Mouse (Mus musculus) intestine, postnatal 0 days (tissue): Measurements from ENCODE around the gene Cog8. TPM values are rescaled to one million over a fixed set of nuclear protein-coding genes. Genes with fewer than 3 reads are reported as not detected.

Source experiments
- ATAC-seq: fragments of 200-750 bp; cut with Nextera tagmentation; 2 replicates; pipeline ENCODE4 v1.8.0; 2017; ENCODE audit warnings: mild to moderate bottlenecking, moderate TSS enrichment, moderate library complexity
- H3K27ac ChIP-seq: fragments of 300-500 bp; sonication (generic); 2 replicates; pipeline ENCODE4 v1.5.1; 2014; ENCODE audit warnings: mild to moderate bottlenecking, low read depth, low read length, moderate library complexity
- H3K27me3 ChIP-seq: fragments of 300-500 bp; sonication (generic); replicated peaks from 2 replicates; pipeline ENCODE4 v1.6.1; 2014; ENCODE audit warnings: low read length, mixed read lengths; ENCODE audit not compliant: control insufficient read depth, insufficient read depth
- H3K36me3 ChIP-seq: fragments of 300-500 bp; sonication (generic); 2 replicates; pipeline ENCODE4 v1.6.1; 2014; ENCODE audit warnings: mild to moderate bottlenecking, moderate library complexity; ENCODE audit not compliant: control insufficient read depth, insufficient read depth
- H3K4me1 ChIP-seq: fragments of 300-500 bp; sonication (generic); replicated peaks from 2 replicates; pipeline ENCODE4 v1.6.1; 2014; ENCODE audit warnings: antibody characterized with exemption, low read length, mixed read lengths; ENCODE audit not compliant: control insufficient read depth, insufficient read depth
- H3K4me2 ChIP-seq: fragments of 300-500 bp; sonication (generic); replicated peaks from 2 replicates; pipeline ENCODE4 v1.6.1; 2014; ENCODE audit warnings: low read depth, mild to moderate bottlenecking, moderate library complexity
- H3K4me3 ChIP-seq: fragments of 300-500 bp; sonication (generic); 2 replicates; pipeline ENCODE4 v1.5.1; 2014; ENCODE audit warnings: low read depth, low read length
- H3K9ac ChIP-seq: fragments of 300-500 bp; sonication (generic); 2 replicates; pipeline ENCODE4 v1.6.1; 2014; ENCODE audit warnings: mild to moderate bottlenecking, low read depth, low read length
- H3K9me3 ChIP-seq: fragments of 300-500 bp; sonication (generic); 2 replicates; pipeline ENCODE4 v1.6.1; 2016; ENCODE audit warnings: mixed run types; ENCODE audit not compliant: control insufficient read depth
- CTCF ChIP-seq: sonication (generic); IDR thresholded peaks from 2 replicates; pipeline ENCODE4 v1.5.1; 2016; ENCODE audit warnings: low read depth, mild to moderate bottlenecking, control low read depth, antibody characterized with exemption, moderate library complexity
- WGBS: fragments of 180-500 bp; shearing (Covaris S2); extraction: QIAGEN DNeasy Blood & Tissue Kit; methylation state at CpG from one replicate; pipeline ENCODE4 v1.1.7; 2014; 5-methylcytosine and 5-hydroxymethylcytosine counted together
- polyA plus RNA-seq: library from polyadenylated mRNA; unstranded; fragments of >200 nt; fragmentation: Nextera tagmentation; extraction: Ambion mirVana; gene quantifications from 2 replicates; pipeline ENCODE4 v1.2.1, GENCODE M21; 2015

The Cog8 gene
- polyA plus RNA-seq, 1 experiment from 2014 or later = 21.6 TPM

GRCm38 (mm10) chr8:107031577-107032090 lies 24.9 kb downstream of the Cog8 start:
- Histone ChIP-seq H3K9ac (peak overlapping the region; percentile 93), H3K4me1 (0 out of 2 replicates have a peak, but pooled peaks cover 7% of the 10 kb centered on the region), H3K4me2 (peak overlapping the region; percentile 91), H3K36me3 (peaks cover 2% of the 10 kb centered on the region; the same call in 1 of the 2 replicates), H3K9me3 (no peaks in the 10 kb centered on the region), H3K4me3 (peak overlapping the region; percentile 97), H3K27me3 (no peaks in the 10 kb centered on the region), H3K27ac (peak overlapping the region; percentile 87)
- no peak for TF ChIP-seq CTCF
- 1% methylated on average over 36 of the region's 40 CpGs for WGBS
- ATAC-seq = no peak; the same call in 1 of the 2 replicates

DNA sequence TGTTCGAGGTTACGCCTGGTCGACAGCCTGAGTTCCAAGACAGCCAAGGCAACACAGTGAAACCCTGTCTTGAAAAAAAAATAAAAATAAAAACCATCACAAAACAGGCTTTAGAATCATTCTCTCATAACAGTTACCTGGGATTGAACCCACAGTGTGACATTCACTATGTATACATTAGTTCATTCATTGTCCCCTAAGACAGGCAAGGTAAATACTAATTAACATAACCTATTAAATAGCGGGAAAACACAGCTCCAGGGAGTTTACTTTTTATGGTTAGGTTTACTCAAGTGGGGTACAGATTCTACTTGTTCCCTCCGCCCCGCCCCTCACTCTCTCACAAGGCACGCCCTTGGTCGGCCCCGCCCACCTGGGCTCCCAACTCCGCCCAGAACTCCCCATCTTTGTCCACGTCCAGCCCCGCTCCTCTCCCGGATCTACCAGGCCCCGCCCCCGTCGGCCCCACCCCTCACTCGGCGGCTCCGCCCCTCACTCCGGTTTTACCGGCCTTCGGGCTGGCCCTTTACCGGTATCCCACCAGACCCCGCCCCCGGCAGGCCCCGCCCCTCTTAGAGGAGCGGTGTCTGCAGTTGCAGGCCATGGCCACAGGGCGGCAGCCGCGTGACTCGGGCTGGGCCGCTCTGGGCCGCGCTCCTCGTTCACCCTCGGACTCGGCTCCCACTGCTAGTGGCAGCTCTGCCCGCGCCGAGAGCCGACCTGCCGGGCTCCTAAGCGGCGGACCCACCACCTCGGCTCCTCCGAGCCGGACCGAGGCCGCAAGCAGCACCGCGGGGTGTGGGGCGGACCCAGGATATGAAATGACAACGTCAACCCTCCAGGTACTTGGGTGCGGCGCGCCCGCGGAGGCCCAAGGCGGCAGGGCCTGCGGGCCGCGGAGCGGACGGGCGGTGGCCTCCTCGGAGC lies 25.6 kb downstream of the Cog8 start, which contains the start of gene Vps4a:
Vps4a (plus strand) TSS at position 573 of the 927 bp plus-strand sequence.
- H3K27me3 ChIP-seq = no peaks in the 10 kb centered on the region
- peak; percentile 94 for TF ChIP-seq CTCF
- ATAC-seq = peak; percentile 92
- peak within 1 kb of the TSS; percentile 87 for H3K27ac ChIP-seq
- H3K4me3 ChIP-seq = peak within 1 kb of the TSS; percentile 97
- 0 out of 2 replicates have a peak, but pooled peaks cover 7% of the 10 kb centered on the region for H3K4me1 ChIP-seq
- 4% methylated on average over 64 of the region's 66 CpGs for WGBS
- H3K4me2 ChIP-seq = peak within 1 kb of the TSS; percentile 91
- H3K9me3 ChIP-seq = no peaks in the 10 kb centered on the region
- H3K36me3 ChIP-seq = no peaks in the 10 kb centered on the region
- peak within 1 kb of the TSS; percentile 93 for H3K9ac ChIP-seq

DNA sequence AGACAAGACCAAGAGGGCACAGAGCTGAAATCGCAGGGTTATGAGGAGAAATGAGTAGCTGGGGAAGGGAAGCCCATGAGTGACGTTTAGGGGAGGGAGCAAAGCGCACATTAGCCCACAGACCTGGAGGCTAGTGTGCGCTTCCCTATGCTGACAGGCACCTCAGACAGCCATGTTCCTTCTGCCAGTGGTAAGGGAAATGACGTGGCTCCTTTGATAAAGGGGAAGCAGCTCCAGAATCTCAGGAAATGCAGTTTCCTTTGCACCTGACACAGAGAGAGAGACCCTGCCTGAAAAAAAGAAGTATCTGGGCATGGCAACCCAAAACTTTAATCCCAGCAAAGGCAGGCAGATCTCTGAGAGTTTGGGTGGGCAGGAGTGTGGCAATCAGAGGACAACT lies 26.4 kb downstream of the Cog8 start:
- H3K27me3 ChIP-seq = no peaks in the 10 kb centered on the region
- H3K9me3 ChIP-seq = no peaks in the 10 kb centered on the region
- no peak for ATAC-seq
- no peak overlapping the region for H3K4me2 ChIP-seq
- H3K36me3 ChIP-seq = no peaks in the 10 kb centered on the region
- 0 out of 2 replicates have a peak, but pooled peaks cover 7% of the 10 kb centered on the region for H3K4me1 ChIP-seq
- H3K27ac ChIP-seq = no peak overlapping the region
- TF ChIP-seq CTCF = no peak
- 63% methylated on average over 5 of the region's 5 CpGs for WGBS
- no peak overlapping the region for H3K9ac ChIP-seq
- no peak overlapping the region for H3K4me3 ChIP-seq

DNA sequence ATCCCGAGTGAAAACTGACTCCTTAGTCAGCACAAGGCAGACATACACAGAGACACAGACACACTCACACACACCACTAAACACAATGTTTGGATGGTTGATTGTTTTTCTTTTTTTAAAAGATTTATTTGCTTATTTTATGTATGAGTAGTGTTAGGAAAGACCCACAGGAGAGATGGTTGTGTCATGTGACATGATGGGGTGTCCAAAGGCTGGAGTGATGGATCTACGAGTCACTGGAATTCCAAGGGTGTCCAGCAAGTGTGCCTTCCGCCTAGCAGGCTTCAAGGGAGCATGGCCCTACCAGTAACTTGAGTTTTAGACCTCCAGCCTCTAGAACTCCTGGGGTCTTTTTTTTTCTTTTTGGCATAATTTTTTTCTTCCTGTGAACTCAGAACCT lies 27.2 kb downstream of the Cog8 start:
- no peak for TF ChIP-seq CTCF
- H3K9me3 ChIP-seq = no peaks in the 10 kb centered on the region
- no peak overlapping the region for H3K4me3 ChIP-seq
- no peak overlapping the region for H3K9ac ChIP-seq
- no peaks in the 10 kb centered on the region for H3K36me3 ChIP-seq
- 0 out of 2 replicates have a peak, but pooled peaks cover 7% of the 10 kb centered on the region for H3K4me1 ChIP-seq
- no peaks in the 10 kb centered on the region for H3K27me3 ChIP-seq
- H3K4me2 ChIP-seq = no peak overlapping the region
- H3K27ac ChIP-seq = no peak overlapping the region
- no peak for ATAC-seq
- 73% methylated on average over 3 of the region's 3 CpGs for WGBS

DNA sequence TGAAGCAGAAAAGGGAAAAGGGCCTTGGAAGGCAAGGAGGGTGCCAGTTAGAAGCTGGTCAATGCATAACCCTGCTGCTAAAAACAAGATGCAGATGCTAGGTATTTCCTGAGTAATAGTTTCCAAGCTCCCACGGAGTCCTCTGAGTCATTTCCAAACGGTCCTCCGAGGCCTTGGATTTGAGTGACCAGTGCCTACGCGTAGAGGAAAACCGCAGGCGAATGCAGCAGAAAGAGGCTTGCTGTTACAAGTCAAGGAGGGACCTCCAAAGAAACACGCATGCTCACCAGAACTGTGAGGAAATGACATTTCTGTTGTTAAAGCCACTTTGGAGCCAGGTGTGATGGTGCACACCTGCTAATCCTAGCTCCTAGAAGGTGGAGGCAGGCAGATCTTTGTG lies 33.0 kb downstream of the Cog8 start:
- no peaks in the 10 kb centered on the region for H3K36me3 ChIP-seq
- no peaks in the 10 kb centered on the region for H3K9me3 ChIP-seq
- H3K4me1 ChIP-seq = no peaks in the 10 kb centered on the region
- H3K4me3 ChIP-seq = no peak overlapping the region
- no peak overlapping the region for H3K4me2 ChIP-seq
- 90% methylated on average over 8 of the region's 8 CpGs for WGBS
- ATAC-seq = no peak
- no peak overlapping the region for H3K9ac ChIP-seq
- no peak overlapping the region for H3K27ac ChIP-seq
- no peaks in the 10 kb centered on the region for H3K27me3 ChIP-seq
- no peak for TF ChIP-seq CTCF

DNA sequence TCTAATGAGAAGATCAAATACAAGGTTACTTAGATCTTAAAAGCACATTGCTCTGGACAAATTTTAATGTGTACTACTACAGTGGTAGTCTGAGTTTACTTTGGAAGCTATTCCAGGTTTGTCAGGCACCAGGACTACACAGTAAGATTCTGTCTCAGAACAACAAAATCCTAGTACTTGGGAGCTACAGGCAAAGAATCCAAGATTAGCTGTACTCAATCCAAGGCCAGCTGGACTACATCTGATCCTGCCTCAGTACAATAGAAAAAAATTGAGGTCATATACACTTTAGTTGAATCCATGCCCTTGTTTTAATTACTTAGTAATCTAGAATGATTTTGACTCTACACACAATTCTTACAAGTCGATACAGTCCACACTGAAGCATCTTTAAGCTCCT lies 41.6 kb downstream of the Cog8 start:
- TF ChIP-seq CTCF = no peak

More for the DNA sequence above, 41.6 kb downstream of the Cog8 start:
- Histone ChIP-seq H3K27ac (no peak overlapping the region), H3K9me3 (no peaks in the 10 kb centered on the region), H3K36me3 (peaks cover 41% of the 10 kb centered on the region), H3K27me3 (no peaks in the 10 kb centered on the region), H3K4me3 (no peak overlapping the region), H3K9ac (no peak overlapping the region), H3K4me2 (no peak overlapping the region), H3K4me1 (no peaks in the 10 kb centered on the region)
- ATAC-seq = no peak
- 92% methylated on average over 1 of the region's 1 CpGs for WGBS
